In genomic region chr12:24972371-24973350, GRCm38 (mm10) we compare ENCODE assay signal across 13 mouse cellular contexts.
"Had no signal": no experiment of that assay in that cellular context is flagged by ENCODE, and none has a peak within 500 bp of the region (broad histone marks: within the 10 kb centered on the region; RNA-seq: fewer than 3 reads in every experiment).

No protein-coding gene starts in this region.

- H3K9me3 ChIP-seq: limb, embryonic 10.5 days; limb, embryonic 13.5 days; midbrain, embryonic 12.5 days; midbrain, embryonic 15.5 days; neural tube, embryonic 13.5 days had no signal

- ATAC-seq: liver, postnatal 0 days; lung, postnatal 0 days had no signal

- H3K27ac ChIP-seq: layer of hippocampus, adult 2 months; limb, embryonic 10.5 days; limb, embryonic 13.5 days; liver, embryonic 14.5 days; macrophage; midbrain, embryonic 12.5 days; midbrain, embryonic 15.5 days; neural tube, embryonic 13.5 days had no signal

- H3K4me3 ChIP-seq: layer of hippocampus, adult 2 months; limb, embryonic 10.5 days; limb, embryonic 13.5 days; midbrain, embryonic 12.5 days; midbrain, embryonic 15.5 days; neural tube, embryonic 13.5 days had no signal

- H3K36me3 ChIP-seq: limb, embryonic 10.5 days; limb, embryonic 13.5 days; midbrain, embryonic 12.5 days; midbrain, embryonic 15.5 days; neural tube, embryonic 13.5 days had no signal

- H3K9ac ChIP-seq: limb, embryonic 13.5 days; liver, embryonic 14.5 days; liver, postnatal 0 days; lung, embryonic 14.5 days; midbrain, embryonic 12.5 days; midbrain, embryonic 15.5 days; neural tube, embryonic 13.5 days had no signal

- H3K27me3 ChIP-seq: limb, embryonic 13.5 days; midbrain, embryonic 12.5 days; midbrain, embryonic 15.5 days; neural tube, embryonic 13.5 days had no signal

- DNase-seq: layer of hippocampus, adult 9-11 months; liver, postnatal 0 days; lung, embryonic 14.5 days; thymus, adult 2 months had no signal
